Mouse (Mus musculus): ENCODE data around the gene Kat7. TPM values are rescaled to one million over a fixed set of nuclear protein-coding genes. Genes with fewer than 3 reads are reported as not detected.

Gene Kat7
- total and polyA plus RNA-seq, 2 experiments from 2014 or later = 29.9 to 54.7 TPM

- TF ChIP-seq EP300 (IDR thresholded peaks at IDR 0.05; ENCODE audit: low read depth) (no peak), CTCF (IDR thresholded peaks at IDR 0.05; ENCODE audit: low read depth) (no peak)
- no peaks in the 10 kb centered on the region for H3K9me3 ChIP-seq (replicated peaks; ENCODE audit: control insufficient read depth, low read length)
- no peak for ATAC-seq (ENCODE audit: insufficient read depth, low read depth)
- peaks cover 99% of the 10 kb centered on the region for H3K36me3 ChIP-seq (replicated peaks; ENCODE audit: control insufficient read depth, insufficient read depth, low read length)
- no peak for DNase-seq (ENCODE audit: low spot score)
- WGBS = 87% methylated on average over 4 of the region's 4 CpGs
- no peaks in the 10 kb centered on the region for H3K4me1 ChIP-seq (ENCODE audit: control insufficient read depth, insufficient read depth)
- H3K9ac ChIP-seq (replicated peaks; ENCODE audit: low read depth, low read length) = no peak overlapping the region
- no peak overlapping the region for H3K4me3 ChIP-seq (ENCODE audit: low read depth, low read length)
- no peak overlapping the region for H3K4me2 ChIP-seq (ENCODE audit: low read depth, low read length)
- H3K27ac ChIP-seq (ENCODE audit: low read depth) = no peak overlapping the region
- H3K27me3 ChIP-seq (ENCODE audit: control insufficient read depth, insufficient read depth, low read length) = no peaks in the 10 kb centered on the region
These were observed 30.9 kb downstream of the Kat7 start for GRCm38 (mm10) chr11:95279061-95279659.

DNA sequence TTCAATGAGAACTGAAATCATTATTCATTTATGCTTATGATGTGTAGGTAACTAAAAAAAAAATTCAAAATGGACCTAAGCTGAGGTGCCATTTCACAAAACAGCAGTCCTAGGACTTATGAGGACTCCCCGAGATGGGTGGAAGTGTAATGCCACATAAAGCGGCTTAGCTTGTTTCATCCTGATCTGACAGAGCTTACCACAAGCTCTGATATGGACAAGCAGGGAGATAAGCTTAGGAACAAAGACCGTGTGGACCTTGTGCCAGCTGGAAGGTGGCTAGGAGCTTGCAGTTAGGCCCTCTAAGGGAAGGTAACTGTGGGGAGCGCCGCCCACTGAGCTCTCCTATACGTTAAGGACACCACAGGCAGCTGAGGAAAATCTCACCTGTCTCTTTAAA lies 34.0 kb downstream of the Kat7 start:
- WGBS = 78% methylated on average over 6 of the region's 6 CpGs
- Histone ChIP-seq H3K27me3 (ENCODE audit: control insufficient read depth, insufficient read depth, low read length) (no peaks in the 10 kb centered on the region), H3K9ac (replicated peaks; ENCODE audit: low read depth, low read length) (no peak overlapping the region), H3K4me2 (ENCODE audit: low read depth, low read length) (no peak overlapping the region), H3K27ac (ENCODE audit: low read depth) (no peak overlapping the region), H3K4me1 (ENCODE audit: control insufficient read depth, insufficient read depth) (no peaks in the 10 kb centered on the region), H3K36me3 (replicated peaks; ENCODE audit: control insufficient read depth, insufficient read depth, low read length) (peaks cover 97% of the 10 kb centered on the region), H3K9me3 (replicated peaks; ENCODE audit: control insufficient read depth, low read length) (no peaks in the 10 kb centered on the region), H3K4me3 (ENCODE audit: low read depth, low read length) (no peak overlapping the region)
- ATAC-seq (ENCODE audit: insufficient read depth, low read depth) (no peak), DNase-seq (ENCODE audit: low spot score) (no peak)
- TF ChIP-seq EP300 (IDR thresholded peaks at IDR 0.05; ENCODE audit: low read depth) (no peak), CTCF (IDR thresholded peaks at IDR 0.05; ENCODE audit: low read depth) (no peak)

DNA sequence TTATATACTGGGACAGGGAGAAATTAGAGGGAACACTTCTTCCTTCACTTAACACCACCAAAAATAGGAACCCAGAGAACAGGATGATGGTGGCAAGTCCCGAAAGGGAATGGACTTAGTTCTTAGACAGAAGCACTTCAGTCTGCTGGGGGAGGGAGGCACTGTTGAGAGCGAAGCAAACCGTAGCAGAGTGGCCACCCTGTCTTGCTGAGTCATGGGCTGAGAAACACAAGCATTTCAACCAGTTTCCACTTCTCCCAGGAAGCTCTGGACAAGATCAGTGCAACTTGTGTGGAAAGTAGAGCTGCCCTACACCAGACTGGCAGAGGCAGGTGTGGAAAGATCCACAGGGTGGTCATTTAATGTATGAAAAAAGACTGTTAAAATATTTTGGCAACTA lies 35.4 kb downstream of the Kat7 start:
- Histone ChIP-seq H3K9me3 (replicated peaks; ENCODE audit: control insufficient read depth, low read length) (no peaks in the 10 kb centered on the region), H3K36me3 (replicated peaks; ENCODE audit: control insufficient read depth, insufficient read depth, low read length) (peaks cover 96% of the 10 kb centered on the region), H3K4me1 (ENCODE audit: control insufficient read depth, insufficient read depth) (no peaks in the 10 kb centered on the region), H3K27ac (ENCODE audit: low read depth) (no peak overlapping the region), H3K4me2 (ENCODE audit: low read depth, low read length) (no peak overlapping the region), H3K27me3 (ENCODE audit: control insufficient read depth, insufficient read depth, low read length) (no peaks in the 10 kb centered on the region), H3K4me3 (ENCODE audit: low read depth, low read length) (no peak overlapping the region), H3K9ac (replicated peaks; ENCODE audit: low read depth, low read length) (no peak overlapping the region)
- no peak for TF ChIP-seq EP300 (IDR thresholded peaks at IDR 0.05; ENCODE audit: low read depth)
- TF ChIP-seq CTCF (IDR thresholded peaks at IDR 0.05; ENCODE audit: low read depth) = no peak
- WGBS = 65% methylated on average over 3 of the region's 3 CpGs
- ATAC-seq (ENCODE audit: insufficient read depth, low read depth) (no peak), DNase-seq (ENCODE audit: low spot score) (no peak)

DNA sequence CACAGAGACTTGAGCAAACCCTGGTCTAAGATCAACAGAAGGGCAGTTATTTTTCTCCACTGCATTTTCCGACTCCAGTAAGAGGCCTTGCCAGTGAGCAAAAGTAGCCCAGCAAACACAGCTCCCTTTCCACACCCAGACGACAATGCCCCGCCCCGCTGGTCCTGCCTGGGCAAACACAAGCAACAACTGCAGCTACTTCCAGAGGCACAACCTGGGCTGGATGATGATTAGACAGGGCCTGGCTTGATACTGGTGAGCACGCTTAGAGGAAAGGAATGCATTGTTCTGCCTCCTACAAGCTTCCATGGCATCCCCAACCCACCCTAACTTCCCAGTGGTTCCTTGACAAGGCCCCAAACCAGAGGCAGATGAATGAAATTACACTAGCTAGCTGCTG lies 36.4 kb downstream of the Kat7 start:
- Histone ChIP-seq H3K27me3 (ENCODE audit: control insufficient read depth, insufficient read depth, low read length) (no peaks in the 10 kb centered on the region), H3K27ac (ENCODE audit: low read depth) (no peak overlapping the region), H3K4me1 (ENCODE audit: control insufficient read depth, insufficient read depth) (no peaks in the 10 kb centered on the region), H3K4me3 (ENCODE audit: low read depth, low read length) (no peak overlapping the region), H3K4me2 (ENCODE audit: low read depth, low read length) (no peak overlapping the region), H3K36me3 (replicated peaks; ENCODE audit: control insufficient read depth, insufficient read depth, low read length) (peaks cover 94% of the 10 kb centered on the region), H3K9me3 (replicated peaks; ENCODE audit: control insufficient read depth, low read length) (no peaks in the 10 kb centered on the region), H3K9ac (replicated peaks; ENCODE audit: low read depth, low read length) (no peak overlapping the region)
- no peak for DNase-seq (ENCODE audit: low spot score)
- no peak for ATAC-seq (ENCODE audit: insufficient read depth, low read depth)
- TF ChIP-seq EP300 (IDR thresholded peaks at IDR 0.05; ENCODE audit: low read depth) = no peak
- TF ChIP-seq CTCF (IDR thresholded peaks at IDR 0.05; ENCODE audit: low read depth) = no peak
- WGBS = 75% methylated on average over 5 of the region's 5 CpGs

GRCm38 (mm10) chr11:95266540-95267245 lies 43.4 kb downstream of the Kat7 start:
- 32% methylated on average over 6 of the region's 6 CpGs for WGBS
- Histone ChIP-seq H3K4me1 (ENCODE audit: control insufficient read depth, insufficient read depth) (peaks cover 13% of the 10 kb centered on the region; the same call in 1 of the 2 replicates), H3K9me3 (replicated peaks; ENCODE audit: control insufficient read depth, low read length) (no peaks in the 10 kb centered on the region), H3K4me2 (ENCODE audit: low read depth, low read length) (no peak overlapping the region), H3K9ac (replicated peaks; ENCODE audit: low read depth, low read length) (no peak overlapping the region), H3K36me3 (replicated peaks; ENCODE audit: control insufficient read depth, insufficient read depth, low read length) (peaks cover 25% of the 10 kb centered on the region), H3K27ac (ENCODE audit: low read depth) (no peak overlapping the region), H3K4me3 (ENCODE audit: low read depth, low read length) (no peak overlapping the region), H3K27me3 (ENCODE audit: control insufficient read depth, insufficient read depth, low read length) (no peaks in the 10 kb centered on the region)
- DNase-seq (ENCODE audit: low spot score) (peak; percentile 65), ATAC-seq (ENCODE audit: insufficient read depth, low read depth) (peak; percentile 78)
- TF ChIP-seq EP300 (IDR thresholded peaks at IDR 0.05; ENCODE audit: low read depth) (no peak), CTCF (IDR thresholded peaks at IDR 0.05; ENCODE audit: low read depth) (no peak)
